Mouse (Mus musculus) MEL (cell line): Measurements from ENCODE around the gene Pigr. TPM values are rescaled to one million over a fixed set of nuclear protein-coding genes. Genes with fewer than 3 reads are reported as not detected.

ENCODE experiments used
- polyA plus RNA-seq, 2 experiments: library from polyadenylated mRNA; stranded (reverse) in 1 of 2; unstranded in 1 of 2; fragments of >175 nt in 1 of 2; fragments of >200 nt in 1 of 2; gene quantifications; 2 replicates each; pipeline versions ENCODE4 v1.2.1 to v1.2.4; 2012; ENCODE audit warnings: low replicate concordance in 2 of 2, low read depth in 1 of 2; ENCODE audit not compliant: insufficient read length in 2 of 2, insufficient read depth in 1 of 2, missing spikeins in 1 of 2
- total RNA-seq: library from RNA; depleted of rRNA; stranded (reverse); fragments of 300-350 nt; gene quantifications from 2 replicates; pipeline ENCODE4 v1.2.3, GENCODE M21; 2012; rRNA removed

The Pigr gene
- total and polyA plus RNA-seq, 3 experiments, result not detected

Other genes starting within 250 kb of the Pigr start
- not detected in 2 replicates for gene Zp3r, start 197.1 kb upstream of the Pigr start, total RNA-seq
- gene Zp3r, start 197.1 kb upstream of the Pigr start, polyA plus RNA-seq, result not detected
- not detected in 2 replicates for gene C4bp, start 165.1 kb upstream of the Pigr start, total RNA-seq
- not detected for gene C4bp, start 165.1 kb upstream of the Pigr start, polyA plus RNA-seq
- not detected in 2 replicates for gene Gm29427, start 110.9 kb upstream of the Pigr start, total RNA-seq
- gene Gm29427, start 110.9 kb upstream of the Pigr start, polyA plus RNA-seq, result not detected
- 7.1 and 8.6 TPM in 2 replicates for gene Yod1, start 109.4 kb upstream of the Pigr start, total RNA-seq
- gene Yod1, start 109.4 kb upstream of the Pigr start, polyA plus RNA-seq, result 1 to 10 TPM in 1 of 2 experiments, not detected in 1; 6.1 TPM
- 11.3 and 13.6 TPM in 2 replicates for gene Pfkfb2, start 97.4 kb upstream of the Pigr start, total RNA-seq
- gene Pfkfb2, start 97.4 kb upstream of the Pigr start, polyA plus RNA-seq, result 10 to 100 TPM in 1 of 2 experiments, not detected in 1; 13.9 TPM
- 0.31 and 0.39 TPM in 2 replicates for gene AA986860, start 94.7 kb upstream of the Pigr start, total RNA-seq
- under 1 TPM in 1 of 2 experiments, not detected in 1; 0.58 TPM for gene AA986860, start 94.7 kb upstream of the Pigr start, polyA plus RNA-seq
- not detected in 2 replicates for gene Fcamr, start 25.8 kb upstream of the Pigr start, total RNA-seq
- gene Fcamr, start 25.8 kb upstream of the Pigr start, polyA plus RNA-seq, result not detected
- not detected in 2 replicates for gene Fcmr, start 39.0 kb downstream of the Pigr start, total RNA-seq
- gene Fcmr, start 39.0 kb downstream of the Pigr start, polyA plus RNA-seq, result not detected
- not detected in 2 replicates for gene Il24, start 60.8 kb downstream of the Pigr start, total RNA-seq
- gene Il24, start 60.8 kb downstream of the Pigr start, polyA plus RNA-seq, result not detected
- gene Il20, start 84.8 kb downstream of the Pigr start, total RNA-seq, result not detected in 2 replicates
- not detected for gene Il20, start 84.8 kb downstream of the Pigr start, polyA plus RNA-seq
- not detected in 2 replicates for gene Il19, start 113.4 kb downstream of the Pigr start, total RNA-seq
- not detected for gene Il19, start 113.4 kb downstream of the Pigr start, polyA plus RNA-seq
- gene Il10, start 193.2 kb downstream of the Pigr start, total RNA-seq, result not detected in 2 replicates
- gene Il10, start 193.2 kb downstream of the Pigr start, polyA plus RNA-seq, result not detected